Mouse (Mus musculus) urinary bladder, postnatal 25 days (tissue): Measurements from ENCODE around the gene Kbtbd6.
A peak's percentile ranks its signal among the peaks of the same experiment; 100 is the strongest.
"Not testable (repeated sequence)": the region's sequence is repeated elsewhere in the genome, so short reads cannot be mapped to it uniquely, and the experiment has no call there.

Source experiments
- DNase-seq: peaks from one replicate; pipeline ENCODE4 v3.0.0; 2022; ENCODE audit warnings: low spot score

Kbtbd6 gene

DNA sequence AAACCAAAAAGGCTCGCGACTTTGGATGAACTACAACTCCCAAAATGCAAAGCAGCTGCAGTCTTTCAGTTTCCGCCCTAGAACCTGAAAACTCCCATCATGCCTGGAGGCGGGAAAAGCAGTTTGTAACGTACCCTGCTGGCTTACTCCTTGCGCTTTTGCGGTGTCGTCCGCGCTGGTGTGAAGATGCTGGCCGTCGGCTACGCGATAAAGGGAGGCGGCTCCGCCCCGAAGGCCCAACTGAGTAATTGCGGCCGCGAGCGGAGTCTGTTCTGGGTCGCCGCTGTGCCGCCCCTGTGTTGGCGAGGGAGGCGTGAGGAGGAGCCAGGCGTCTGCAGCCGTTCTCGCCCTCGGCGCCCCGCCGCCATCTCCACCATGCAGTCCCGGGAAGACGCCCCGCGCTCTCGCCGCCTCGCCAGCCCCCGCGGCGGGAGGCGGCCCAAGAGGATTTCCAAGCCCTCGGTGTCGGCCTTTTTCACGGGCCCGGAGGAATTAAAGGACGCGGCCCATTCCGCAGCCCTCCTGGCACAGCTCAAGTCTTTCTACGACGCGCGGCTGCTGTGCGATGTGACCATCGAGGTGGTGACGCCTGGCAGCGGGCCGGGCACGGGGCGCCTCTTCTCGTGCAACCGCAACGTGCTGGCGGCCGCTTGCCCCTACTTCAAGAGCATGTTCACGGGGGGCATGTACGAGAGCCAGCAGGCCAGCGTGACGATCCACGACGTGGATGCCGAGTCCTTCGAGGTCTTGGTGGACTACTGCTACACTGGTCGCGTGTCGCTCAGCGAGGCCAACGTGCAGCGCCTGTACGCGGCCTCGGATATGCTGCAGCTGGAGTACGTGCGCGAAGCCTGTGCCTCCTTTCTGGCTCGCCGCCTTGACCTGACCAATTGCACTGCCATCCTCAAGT, at the start of gene Kbtbd6:
Gene Kbtbd6 (plus strand): TSS at position 155 of the 910 bp plus-strand sequence.
- DNase-seq = peak; percentile 60

DNA sequence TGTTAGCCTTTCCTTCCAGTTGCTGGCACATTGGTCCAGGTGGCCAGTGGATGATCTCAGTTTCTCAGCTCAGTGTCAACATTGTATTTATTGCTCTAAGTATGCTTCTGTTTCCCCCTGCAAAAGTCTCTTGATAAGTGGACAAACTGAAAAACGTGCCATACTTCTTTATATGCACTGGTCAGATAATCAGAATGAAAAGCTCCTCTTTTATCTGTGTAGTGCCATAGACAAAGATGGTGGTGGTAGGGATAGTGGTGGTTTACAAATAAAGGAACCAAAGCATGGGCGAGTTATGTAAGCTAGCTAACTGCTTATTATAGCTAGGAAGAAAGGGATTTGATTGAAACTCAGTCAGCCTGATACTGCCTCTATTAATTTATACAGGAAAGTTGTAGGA, 44.0 kb upstream of the Kbtbd6 start:
- DNase-seq = no peak

DNA sequence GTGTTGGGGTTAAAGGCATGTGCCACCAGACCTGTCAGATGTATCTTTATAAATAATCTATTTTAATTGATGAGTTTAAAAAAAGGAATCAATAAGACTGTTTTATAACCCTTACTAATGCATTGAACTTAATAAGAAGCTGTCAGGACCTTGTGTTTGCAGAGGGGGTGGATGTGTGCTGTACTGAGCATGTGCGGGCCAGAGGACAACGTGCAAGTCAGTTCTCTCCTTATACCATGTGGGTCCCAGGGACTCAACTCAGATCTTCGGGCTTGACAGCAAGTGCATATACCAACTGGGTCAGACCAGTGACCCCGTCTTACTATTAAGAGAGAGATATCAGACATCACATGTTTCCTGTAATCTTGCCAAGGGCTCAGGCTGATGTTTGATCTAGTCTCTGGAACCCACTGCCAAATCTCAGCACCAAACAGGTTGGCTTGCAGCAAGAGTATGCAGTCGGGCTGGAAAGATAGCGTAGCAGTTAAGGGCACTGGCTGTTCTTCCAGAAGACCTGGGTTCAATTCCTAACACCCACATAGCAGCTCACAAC, 42.3 kb upstream of the Kbtbd6 start:
- no peak for DNase-seq

DNA sequence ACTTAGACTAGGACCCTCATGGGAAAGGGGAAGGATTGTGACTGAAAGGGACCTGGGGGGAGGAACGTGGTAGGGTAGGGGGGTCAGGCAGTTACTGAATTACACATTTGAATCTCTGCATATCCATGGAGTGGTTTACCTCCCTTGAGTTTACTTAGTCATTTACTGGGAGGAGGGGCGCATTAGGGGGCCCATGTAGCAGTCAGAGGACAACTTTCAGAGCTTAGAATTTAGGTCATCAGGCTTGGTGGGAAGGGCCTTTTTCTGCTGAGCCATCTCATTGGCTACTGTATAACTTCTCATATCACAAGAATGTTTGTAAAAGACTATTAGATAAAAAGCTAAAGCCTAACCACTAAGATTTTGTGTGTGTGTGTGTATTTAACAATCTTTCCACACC, 41.0 kb upstream of the Kbtbd6 start:
- DNase-seq = no peak

- no peak for DNase-seq
These were observed 38.5 kb upstream of the Kbtbd6 start for GRCm38 (mm10) chr14:79413121-79413520.

GRCm38 (mm10) chr14:79420083-79420685, 31.5 kb upstream of the Kbtbd6 start:
- no peak for DNase-seq

DNA sequence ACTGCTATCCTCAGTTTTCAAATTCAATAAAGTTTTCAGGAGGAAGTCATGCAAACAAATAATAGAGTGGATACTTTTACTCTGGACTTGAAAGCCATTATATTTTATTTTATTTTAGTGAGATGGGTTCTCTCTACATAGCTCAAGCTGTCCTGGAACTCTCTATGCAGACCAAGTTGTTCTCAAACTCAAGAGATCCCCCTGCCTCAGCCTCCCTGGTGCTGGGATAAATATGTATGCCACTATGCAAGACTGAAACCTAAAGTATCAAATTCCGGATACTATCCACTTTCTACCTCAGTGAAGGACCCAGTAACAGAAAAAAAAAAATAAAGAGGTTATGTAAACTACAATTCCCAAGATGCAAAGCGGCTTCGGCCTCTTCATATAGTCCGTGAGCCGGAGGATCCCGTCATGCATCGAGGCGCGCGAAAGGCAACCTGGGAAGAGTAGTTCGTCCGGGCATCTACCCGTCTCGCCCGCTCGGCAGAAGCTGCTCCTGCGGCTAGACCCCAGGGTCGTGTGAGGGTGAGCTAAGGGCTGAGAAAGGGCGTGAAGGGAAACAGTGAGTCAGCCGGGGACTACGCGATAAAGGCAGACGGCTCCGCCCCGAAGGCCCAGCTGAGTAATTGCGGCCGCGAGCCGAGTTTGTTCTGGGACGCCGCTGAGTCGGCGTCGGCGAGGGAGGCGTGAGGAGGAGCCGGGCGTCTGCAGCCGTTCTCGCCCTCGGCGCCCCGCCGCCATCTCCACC, 25.5 kb upstream of the Kbtbd6 start, which contains the start of gene Kbtbd7:
Gene Kbtbd7 (plus strand): TSS at position 533 of the 751 bp plus-strand sequence.
- DNase-seq = peak; percentile 83

DNA sequence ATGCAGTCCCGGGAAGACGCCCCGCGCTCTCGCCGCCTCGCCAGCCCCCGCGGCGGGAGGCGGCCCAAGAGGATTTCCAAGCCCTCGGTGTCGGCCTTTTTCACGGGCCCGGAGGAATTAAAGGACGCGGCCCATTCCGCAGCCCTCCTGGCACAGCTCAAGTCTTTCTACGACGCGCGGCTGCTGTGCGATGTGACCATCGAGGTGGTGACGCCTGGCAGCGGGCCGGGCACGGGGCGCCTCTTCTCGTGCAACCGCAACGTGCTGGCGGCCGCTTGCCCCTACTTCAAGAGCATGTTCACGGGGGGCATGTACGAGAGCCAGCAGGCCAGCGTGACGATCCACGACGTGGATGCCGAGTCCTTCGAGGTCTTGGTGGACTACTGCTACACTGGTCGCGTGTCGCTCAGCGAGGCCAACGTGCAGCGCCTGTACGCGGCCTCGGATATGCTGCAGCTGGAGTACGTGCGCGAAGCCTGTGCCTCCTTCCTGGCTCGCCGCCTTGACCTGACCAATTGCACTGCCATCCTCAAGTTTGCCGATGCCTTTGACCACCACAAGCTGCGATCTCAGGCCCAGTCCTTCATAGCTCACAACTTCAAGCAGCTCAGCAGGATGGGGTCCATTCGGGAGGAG, 24.8 kb upstream of the Kbtbd6 start:
- not testable (repeated sequence) for DNase-seq

DNA sequence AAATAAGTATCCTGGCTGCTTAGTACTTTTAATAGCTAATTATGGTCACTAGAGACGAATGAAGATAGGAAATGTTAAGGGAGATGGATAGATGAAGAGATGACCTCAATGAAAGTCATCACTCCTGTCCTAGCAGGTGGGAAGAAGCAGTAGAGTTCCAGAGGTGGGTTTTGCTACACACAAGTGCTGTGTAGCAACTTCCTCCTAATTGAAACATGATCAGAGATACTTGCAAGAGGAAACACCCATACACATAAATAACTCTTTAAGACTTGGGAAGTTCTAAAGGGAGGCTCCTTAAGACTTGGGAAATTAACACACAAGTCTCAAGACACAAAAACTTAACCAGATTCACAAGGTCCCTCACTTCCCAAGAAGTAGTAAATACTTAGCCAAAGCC, 17.6 kb upstream of the Kbtbd6 start:
- DNase-seq = no peak

- no peak for DNase-seq
These were observed 11.0 kb upstream of the Kbtbd6 start for GRCm38 (mm10) chr14:79440655-79441054.

GRCm38 (mm10) chr14:79441441-79441840, 10.2 kb upstream of the Kbtbd6 start:
- DNase-seq = no peak

DNA sequence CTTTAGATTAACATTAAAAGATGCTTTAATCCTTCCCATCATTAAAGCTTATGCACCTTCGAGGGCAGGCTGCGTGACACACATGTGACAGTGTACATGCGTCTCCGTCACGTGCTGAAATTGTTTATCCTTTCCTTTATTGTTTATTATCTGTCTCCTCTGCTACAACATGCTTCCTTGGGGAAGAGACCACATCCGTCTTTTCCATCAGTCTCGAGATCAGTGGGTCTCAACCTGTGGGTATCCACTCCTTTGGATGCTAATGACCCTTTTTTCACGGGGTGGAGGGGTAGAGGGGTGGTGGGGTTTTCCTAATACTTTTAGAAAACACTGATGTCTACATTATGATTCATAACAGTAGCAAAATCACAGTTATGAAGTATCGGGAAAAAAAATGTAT, 7.0 kb upstream of the Kbtbd6 start:
- DNase-seq = no peak

DNA sequence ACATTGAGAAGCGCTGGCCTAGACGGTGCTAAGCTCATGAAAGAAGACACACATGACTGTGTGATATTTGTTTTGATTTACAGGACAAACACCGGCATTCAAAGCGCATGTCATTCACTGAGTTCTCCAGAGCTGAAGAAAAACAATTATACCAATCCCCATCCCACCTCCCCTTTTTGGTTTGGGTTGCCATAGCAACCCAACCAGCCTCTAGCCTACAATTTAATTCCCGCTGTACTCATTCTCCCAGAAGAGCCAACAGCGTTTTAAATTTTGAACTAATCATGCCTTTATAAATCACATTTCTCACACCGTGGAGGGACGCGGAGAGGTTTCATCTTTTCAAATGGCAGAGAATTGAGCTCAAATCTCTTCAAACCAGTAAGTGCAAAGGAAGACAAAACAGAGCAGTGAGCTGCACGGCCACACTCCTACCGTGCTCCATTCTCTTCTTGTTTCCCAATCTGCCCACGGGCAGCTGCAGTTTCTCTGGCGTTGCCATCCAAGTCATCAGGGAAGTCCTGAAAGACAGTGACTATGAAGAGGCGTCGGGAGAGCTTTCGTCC, 6.5 kb upstream of the Kbtbd6 start:
- DNase-seq = no peak

DNA sequence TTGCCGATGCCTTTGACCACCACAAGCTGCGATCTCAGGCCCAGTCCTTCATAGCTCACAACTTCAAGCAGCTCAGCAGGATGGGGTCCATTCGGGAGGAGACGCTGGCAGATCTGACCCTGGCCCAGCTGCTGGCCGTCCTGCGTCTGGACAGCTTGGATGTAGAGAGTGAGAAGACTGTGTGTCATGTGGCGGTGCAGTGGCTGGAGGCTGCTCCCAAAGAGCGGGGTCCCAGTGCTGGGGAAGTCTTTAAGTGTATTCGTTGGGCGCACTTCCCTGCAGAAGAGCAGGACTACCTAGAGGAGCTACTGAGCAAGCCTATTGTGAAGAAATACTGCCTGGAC, 928 bp downstream of the Kbtbd6 start:
- DNase-seq = not testable (repeated sequence)

DNA sequence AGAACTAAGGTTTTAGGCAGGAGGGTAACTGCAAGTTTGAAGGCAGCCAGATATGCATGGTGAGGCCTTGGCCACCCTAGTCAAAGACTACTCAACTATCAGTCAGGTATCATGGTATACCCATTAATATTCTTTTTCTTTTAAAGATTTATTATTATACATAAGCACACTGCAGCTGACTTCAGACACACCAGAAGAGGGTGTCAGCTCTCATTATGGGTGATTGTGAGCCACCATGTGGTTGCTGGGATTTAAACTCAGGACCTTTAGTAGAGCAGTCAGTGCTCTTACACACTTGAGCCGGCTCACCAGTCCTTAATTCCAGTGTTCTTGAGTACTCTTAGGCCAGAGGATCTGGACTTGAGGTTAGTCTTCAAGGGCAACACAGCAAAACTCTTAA, 8.8 kb downstream of the Kbtbd6 start:
- DNase-seq = no peak

GRCm38 (mm10) chr14:79460988-79461387, 9.4 kb downstream of the Kbtbd6 start:
- DNase-seq = no peak

GRCm38 (mm10) chr14:79465623-79466022, 14.0 kb downstream of the Kbtbd6 start:
- DNase-seq = no peak

DNA sequence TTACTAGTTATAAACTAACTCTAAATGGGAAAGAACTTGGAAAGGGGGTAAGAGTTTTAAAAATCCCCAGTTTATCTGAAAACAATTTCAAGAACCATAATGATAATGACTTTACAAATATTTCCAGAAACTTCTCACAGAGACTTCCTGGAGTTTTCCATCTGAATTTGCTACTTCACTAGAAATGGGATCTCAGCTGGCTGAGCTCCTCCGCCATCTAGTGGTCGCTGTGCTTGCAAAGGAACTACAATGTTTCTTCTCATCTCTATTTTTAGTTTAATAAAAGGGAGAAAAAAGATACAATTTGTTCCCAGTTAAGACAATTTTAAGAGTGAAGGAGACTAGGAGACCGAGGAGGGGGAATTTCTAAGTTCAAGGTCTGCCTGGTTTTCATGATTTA, 16.0 kb downstream of the Kbtbd6 start:
- peak; percentile 51 for DNase-seq

- no peak for DNase-seq
These were observed 21.7 kb downstream of the Kbtbd6 start for GRCm38 (mm10) chr14:79473384-79473783.

GRCm38 (mm10) chr14:79480624-79481338, 29.1 kb downstream of the Kbtbd6 start, which contains the start of gene Elf1:
TSS of gene Elf1 (plus strand) at chr14:79481194.
- DNase-seq = peak; percentile 98
